Mouse (Mus musculus): Measurements from ENCODE around the gene Cldnd2.

DNA sequence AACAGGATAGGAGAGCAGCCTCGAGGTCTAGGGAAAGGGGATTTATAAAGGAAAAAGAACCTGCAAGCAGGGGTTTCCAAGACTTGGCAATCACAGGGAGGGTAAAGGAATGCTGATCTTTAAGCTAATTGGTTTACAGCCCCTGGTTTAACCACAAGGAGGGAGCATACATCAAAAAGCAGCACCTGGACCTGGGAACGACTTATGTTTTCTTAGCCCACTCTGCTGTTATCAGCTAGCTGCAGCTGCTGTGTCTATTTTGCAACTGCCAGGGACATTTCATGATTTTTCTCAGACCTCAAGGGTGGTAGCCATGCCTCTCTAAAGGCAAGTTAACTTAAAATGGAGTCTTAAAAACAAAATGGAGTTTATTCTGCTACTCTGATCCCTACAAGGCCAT lies 37.9 kb upstream of the Cldnd2 start:
- TF ChIP-seq ZC3H11A (IDR thresholded peaks at IDR 0.05; ENCODE audit: borderline replicate concordance, low read depth, low read length) (no peak), CHD2 (IDR thresholded peaks at IDR 0.05; ENCODE audit: low read depth, low read length) (no peak)
